Mouse (Mus musculus): Measurements from ENCODE around the gene Isg20. TPM values are rescaled to one million over a fixed set of nuclear protein-coding genes. Genes with fewer than 3 reads are reported as not detected.

The Isg20 gene
- polyA plus RNA-seq, 1 experiment = 3.1 TPM

DNA sequence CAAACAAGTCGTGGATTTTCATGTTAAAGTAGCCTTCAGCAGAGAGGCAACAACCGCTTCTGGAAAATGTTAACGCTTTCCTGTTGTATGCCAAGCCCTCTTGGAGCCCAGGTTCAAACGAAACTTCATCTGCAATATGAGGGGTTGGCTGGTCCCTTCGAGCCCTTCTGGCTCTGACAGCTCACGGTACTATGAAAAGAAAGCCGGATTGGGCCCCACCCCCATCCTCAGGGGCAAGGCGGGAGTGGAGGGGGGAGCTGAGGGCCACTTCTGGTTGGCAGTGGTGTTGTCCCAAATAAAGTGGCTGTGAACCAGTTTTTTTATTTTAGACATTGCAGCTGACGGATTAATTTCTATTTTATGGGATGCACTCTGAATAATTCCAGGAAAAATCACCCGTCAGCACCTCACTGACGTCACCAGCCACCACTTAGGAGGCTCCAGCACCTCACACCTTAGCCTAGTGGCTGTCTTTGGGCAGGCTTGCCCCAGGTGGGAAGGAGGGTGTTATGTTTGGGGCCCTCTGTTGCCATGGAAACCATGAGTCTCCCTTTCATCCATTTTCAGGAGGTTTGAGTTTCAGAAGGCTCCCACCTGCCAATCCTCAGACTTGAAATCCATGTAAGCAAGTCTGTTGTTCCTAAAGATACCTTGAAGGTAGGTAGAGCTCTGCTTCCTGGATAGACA lies 40.8 kb downstream of the Isg20 start:
- no peak for DNase-seq (ENCODE audit: extremely low spot score in 1 of 2, low spot score in 1 of 2)

DNA sequence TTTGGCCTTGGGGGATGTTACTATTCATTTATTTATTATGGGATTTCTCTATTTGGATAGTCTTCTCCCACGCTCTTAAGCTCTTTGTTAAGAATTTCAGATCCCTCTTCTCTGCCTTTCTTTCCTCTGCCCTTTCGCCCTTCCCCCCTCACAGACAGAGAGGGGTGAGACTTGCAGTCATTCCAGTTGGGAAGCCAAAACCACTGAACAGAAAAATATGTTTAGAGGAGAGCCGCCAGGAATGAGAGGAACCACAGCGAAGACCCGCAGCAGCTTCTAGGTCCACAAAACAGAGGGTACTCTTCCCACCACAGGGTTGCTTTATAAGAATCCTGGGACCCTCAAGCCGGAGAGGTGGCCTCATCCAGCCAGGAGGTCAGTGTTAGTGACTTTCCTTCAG lies 41.4 kb downstream of the Isg20 start:
- no peak for DNase-seq (ENCODE audit: extremely low spot score in 1 of 2, low spot score in 1 of 2)

DNA sequence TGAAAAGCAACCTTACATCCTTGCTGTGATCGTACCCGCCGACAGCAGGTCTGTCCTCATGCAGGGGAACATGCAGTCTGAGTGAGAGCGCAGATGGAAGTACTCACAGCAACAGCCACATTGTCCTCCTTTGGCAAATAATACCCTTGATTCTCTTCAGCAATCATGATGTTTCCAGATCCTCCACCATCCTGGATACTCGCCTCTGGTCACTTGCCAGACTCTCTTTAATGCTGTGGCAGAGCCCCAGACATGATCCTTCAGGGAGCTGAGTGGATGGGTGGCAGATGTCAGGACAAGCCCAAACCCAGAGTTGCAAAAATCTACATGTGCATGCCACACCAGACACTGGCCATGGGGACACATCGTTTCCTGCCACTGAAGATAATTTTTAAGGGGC lies 41.9 kb downstream of the Isg20 start:
- no peak for DNase-seq (ENCODE audit: extremely low spot score in 1 of 2, low spot score in 1 of 2)

DNA sequence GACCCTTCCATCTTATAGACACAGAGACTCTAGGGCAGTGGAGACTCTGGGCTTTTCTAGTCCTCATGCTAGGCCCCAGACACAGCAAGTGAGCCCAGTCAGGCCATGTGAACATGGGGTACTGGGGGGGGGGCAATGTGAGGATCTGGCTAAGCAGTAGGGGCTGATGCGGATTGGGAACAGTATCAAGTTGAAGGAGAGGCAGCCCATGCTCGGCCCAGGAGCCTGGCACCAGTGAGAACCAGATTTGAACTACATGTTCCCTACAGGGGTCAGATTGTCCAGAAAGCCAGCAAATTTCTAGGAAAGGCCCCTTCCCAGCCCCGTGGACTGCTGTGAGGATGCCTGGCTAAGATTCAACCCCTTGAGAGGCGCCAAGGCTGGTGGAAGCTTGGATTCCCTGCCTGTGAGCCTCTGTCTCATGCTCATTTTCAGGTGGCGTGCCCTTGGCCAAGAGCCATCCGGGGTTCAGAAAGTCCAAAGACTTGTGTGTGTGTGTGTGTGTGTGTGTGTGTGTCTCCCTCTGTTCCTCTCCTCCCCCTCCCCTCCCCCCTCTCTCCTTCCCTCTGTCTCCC lies 45.4 kb downstream of the Isg20 start:
- DNase-seq (ENCODE audit: extremely low spot score in 1 of 2, low spot score in 1 of 2) = no peak

DNA sequence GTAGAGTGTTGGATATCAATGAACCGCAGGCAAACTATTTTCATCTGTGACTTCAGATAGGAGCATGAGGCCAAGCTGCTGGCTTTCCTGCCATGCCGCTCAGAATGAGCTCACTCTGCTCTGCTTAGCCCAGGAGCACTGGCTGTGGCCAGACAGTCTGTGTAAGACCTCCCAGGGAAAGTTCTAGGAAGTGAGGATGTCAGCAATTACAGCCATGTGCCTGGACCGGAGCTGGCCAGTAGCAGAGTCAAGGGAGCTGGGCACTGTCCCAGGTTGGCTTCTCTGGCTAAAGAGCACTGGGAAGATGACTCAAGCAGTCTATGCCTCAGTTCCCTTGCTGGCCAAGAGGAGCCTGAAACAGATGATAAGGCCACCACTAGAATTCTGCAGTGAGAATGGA lies 50.7 kb downstream of the Isg20 start:
- DNase-seq (ENCODE audit: extremely low spot score in 1 of 2, low spot score in 1 of 2) = no peak

Other genes with a start within 250 kb of the Isg20 start
- gene Ntrk3, start 175.4 kb upstream of the Isg20 start, polyA plus RNA-seq (2012; rRNA removed) = 72.0 and 76.9 TPM in 2 replicates
- gene Mrps11, start 130.3 kb upstream of the Isg20 start, polyA plus RNA-seq (2012; rRNA removed) = 64.7 and 66.4 TPM in 2 replicates
- gene Mrpl46, start 129.9 kb upstream of the Isg20 start, polyA plus RNA-seq (2012; rRNA removed) = 34.9 and 35.3 TPM in 2 replicates
- gene Det1, start 66.2 kb upstream of the Isg20 start, polyA plus RNA-seq (2012; rRNA removed) = 6.5 and 7.0 TPM in 2 replicates
- gene Aen, start 17.6 kb upstream of the Isg20 start, polyA plus RNA-seq (2012; rRNA removed) = 23.0 and 24.1 TPM in 2 replicates
- 2.5 and 3.3 TPM in 2 replicates for gene Acan, start 140.1 kb downstream of the Isg20 start, polyA plus RNA-seq (2012; rRNA removed)
- gene Hapln3, start 217.6 kb downstream of the Isg20 start, polyA plus RNA-seq (2012; rRNA removed) = 4.2 and 4.5 TPM in 2 replicates
- gene Mfge8, start 235.6 kb downstream of the Isg20 start, polyA plus RNA-seq (2012; rRNA removed) = 273 and 340 TPM in 2 replicates

All from frontal cortex, adult 2 months (tissue).